Mouse (Mus musculus): Measurements from ENCODE around the gene Gm4744. TPM values are rescaled to one million over a fixed set of nuclear protein-coding genes. Genes with fewer than 3 reads are reported as not detected.
"Not testable (repeated sequence)": the region's sequence is repeated elsewhere in the genome, so short reads cannot be mapped to it uniquely, and the experiment has no call there.

Gm4744 gene
- polyA plus RNA-seq (2012; rRNA removed), result not detected in 2 replicates

GRCm38 (mm10) chr6:40951770-40952169 is at the start of gene Gm4744:
Gene Gm4744 (minus strand): TSS chr6:40951870.
- no peak for DNase-seq (ENCODE audit: low read depth)

GRCm38 (mm10) chr6:40999379-40999778 is 47.7 kb upstream of the Gm4744 start, which contains the start of gene Gm2663:
Gene Gm2663 (minus strand): TSS chr6:40999479.
- not testable (repeated sequence) for DNase-seq (ENCODE audit: low read depth)

GRCm38 (mm10) chr6:40964454-40964853 is 12.8 kb upstream of the Gm4744 start, which contains the start of gene 1810009J06Rik:
Gene 1810009J06Rik (plus strand): TSS chr6:40964754.
- DNase-seq (ENCODE audit: low read depth), result not testable (repeated sequence)

GRCm38 (mm10) chr6:40953716-40954115 is 2.0 kb upstream of the Gm4744 start:
- DNase-seq (ENCODE audit: low read depth), result no peak

GRCm38 (mm10) chr6:40940457-40940856 is 11.2 kb downstream of the Gm4744 start, which contains the start of gene 1700074P13Rik:
Gene 1700074P13Rik (minus strand): TSS chr6:40940557.
- no peak for DNase-seq (ENCODE audit: low read depth)

- DNase-seq (ENCODE audit: low read depth), result no peak
Observed at GRCm38 (mm10) chr6:40919954-40920353, 31.7 kb downstream of the Gm4744 start.

GRCm38 (mm10) chr6:40900287-40900686 is 51.4 kb downstream of the Gm4744 start, which contains the start of gene Prss58:
Gene Prss58 (minus strand): TSS chr6:40900387.
- DNase-seq (ENCODE audit: low read depth), result no peak

Other genes with a start within 250 kb of the Gm4744 start
- not detected in 2 replicates for gene Moxd2, start 64.4 kb downstream of the Gm4744 start, polyA plus RNA-seq (2012; rRNA removed)
- gene Prss58, start 51.5 kb downstream of the Gm4744 start, polyA plus RNA-seq (2012; rRNA removed), result 0.11 and 0.56 TPM in 2 replicates
- gene 1700074P13Rik, start 11.3 kb downstream of the Gm4744 start, polyA plus RNA-seq (2012; rRNA removed), result 0.50 and 0.65 TPM in 2 replicates
- not detected in 2 replicates for gene 1810009J06Rik, start 12.9 kb upstream of the Gm4744 start, polyA plus RNA-seq (2012; rRNA removed)
- not detected in 2 replicates for gene Gm2663, start 47.6 kb upstream of the Gm4744 start, polyA plus RNA-seq (2012; rRNA removed)
- gene 2210010C04Rik, start 83.6 kb upstream of the Gm4744 start, polyA plus RNA-seq (2012; rRNA removed), result 0.24 and 1.6 TPM in 2 replicates

Measured in gonadal fat pad, adult 2 months (tissue).